Mouse (Mus musculus): ENCODE data around the gene Rnaset2b. TPM values are rescaled to one million over a fixed set of nuclear protein-coding genes. Genes with fewer than 3 reads are reported as not detected.
"Not testable (repeated sequence)": the region's sequence is repeated elsewhere in the genome, so short reads cannot be mapped to it uniquely, and the experiment has no call there.

Gene Rnaset2b
- 185 and 192 TPM in 2 replicates for polyA plus RNA-seq (2015; fragmentation: Nextera tagmentation; extraction: Ambion mirVana)

DNA sequence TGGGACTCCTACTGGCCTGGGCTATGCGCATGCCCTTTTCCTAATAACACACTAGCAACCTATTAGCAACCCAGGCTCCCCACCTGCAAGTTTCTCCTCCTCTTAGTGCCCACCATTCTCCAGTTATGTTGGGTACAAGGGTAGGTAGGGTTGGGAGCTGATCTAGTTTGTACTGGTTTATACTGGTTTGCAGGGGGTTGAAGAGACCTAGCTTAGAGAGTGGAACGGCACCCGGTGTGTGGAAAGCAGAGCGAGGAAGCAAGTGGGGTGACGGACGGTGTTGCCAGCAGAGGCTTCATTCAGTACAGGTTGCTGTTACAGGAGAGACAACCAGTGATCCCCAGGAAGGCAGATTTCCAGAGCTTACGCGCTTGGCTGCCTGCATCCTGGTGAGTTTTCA lies at the start of gene Rnaset2b:
TSS of gene Rnaset2b (plus strand) at position 301 of the 400 bp plus-strand sequence.
- not testable (repeated sequence) for H3K27me3 ChIP-seq; H3K4me3 ChIP-seq; H3K9ac ChIP-seq; H3K36me3 ChIP-seq; H3K9me3 ChIP-seq; H3K27ac ChIP-seq; H3K4me2 ChIP-seq (replicated peaks); H3K4me1 ChIP-seq; ATAC-seq (ENCODE audit: low FRiP score, low read depth)
- WGBS, result 90% methylated on average over 1 of the region's 8 CpGs

DNA sequence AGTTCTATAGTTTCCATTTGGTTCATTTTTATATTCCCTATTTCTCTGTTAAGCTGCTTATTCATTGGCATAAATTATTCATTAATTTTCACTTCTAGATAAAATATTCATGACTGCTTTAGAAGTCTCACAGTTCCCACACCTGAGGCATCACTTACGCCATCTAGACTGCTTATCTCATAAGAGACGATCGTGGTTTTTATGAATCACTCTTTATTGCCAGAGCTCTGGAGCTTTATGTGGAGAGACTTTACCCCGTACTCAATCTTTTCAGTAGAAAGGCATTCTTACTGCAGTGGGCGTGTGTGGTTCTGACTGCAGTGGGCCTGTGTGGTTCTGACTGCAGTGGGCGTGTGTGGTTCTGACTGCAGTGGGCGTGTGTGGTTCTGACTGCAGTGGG lies 38.8 kb upstream of the Rnaset2b start:
- not testable (repeated sequence) for H3K4me1 ChIP-seq; H3K9ac ChIP-seq; H3K36me3 ChIP-seq; ATAC-seq (ENCODE audit: low FRiP score, low read depth); H3K27me3 ChIP-seq; H3K4me2 ChIP-seq (replicated peaks); H3K27ac ChIP-seq; H3K4me3 ChIP-seq; H3K9me3 ChIP-seq
- WGBS, result 94% methylated on average over 7 of the region's 7 CpGs

DNA sequence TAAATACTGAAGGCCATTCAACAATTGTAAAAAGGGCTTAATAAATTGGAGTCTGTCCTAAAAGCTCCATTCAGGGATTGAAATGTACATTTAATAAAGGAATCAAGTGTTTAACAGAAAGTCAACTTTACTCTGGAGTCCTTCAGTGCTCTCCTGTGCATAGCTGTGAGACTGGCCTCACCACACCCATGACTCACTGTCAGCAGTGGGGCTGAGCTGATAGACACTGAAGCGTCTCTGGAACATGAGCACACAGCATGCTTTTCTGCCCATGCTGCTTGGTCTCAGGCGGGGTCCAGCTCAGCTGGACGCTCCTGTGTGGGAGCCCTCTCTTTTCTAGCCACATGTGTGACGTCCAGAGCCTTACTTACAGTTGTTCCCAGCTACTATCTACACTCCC lies 27.9 kb upstream of the Rnaset2b start:
- ATAC-seq (ENCODE audit: low FRiP score, low read depth); H3K27me3 ChIP-seq; H3K4me2 ChIP-seq (replicated peaks); H3K4me1 ChIP-seq; H3K36me3 ChIP-seq; H3K9ac ChIP-seq; H3K4me3 ChIP-seq; H3K27ac ChIP-seq; H3K9me3 ChIP-seq: not testable (repeated sequence)
- WGBS, result no CpG with 5 or more reads among the region's 4 CpGs

DNA sequence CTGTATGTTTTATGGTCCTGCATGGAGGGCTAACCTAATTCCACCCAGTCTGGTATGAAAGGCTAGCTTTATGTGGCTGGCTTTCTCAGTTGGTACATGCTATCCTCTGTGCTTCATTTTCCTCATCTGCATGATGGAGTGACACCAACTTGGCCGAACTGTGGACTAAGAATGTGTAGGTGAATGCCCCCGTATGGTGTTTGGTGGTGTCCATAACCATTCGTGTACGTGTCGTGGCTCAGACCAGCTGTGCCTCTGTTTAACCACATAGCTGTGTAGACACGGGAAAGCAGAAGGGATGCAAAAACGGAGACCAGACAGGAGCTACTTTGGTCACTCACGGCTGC lies 22.8 kb upstream of the Rnaset2b start:
- not testable (repeated sequence) for H3K36me3 ChIP-seq; H3K9me3 ChIP-seq; ATAC-seq (ENCODE audit: low FRiP score, low read depth); H3K27ac ChIP-seq; H3K27me3 ChIP-seq; H3K4me1 ChIP-seq
- Histone ChIP-seq H3K9ac (peak overlapping the region; percentile 63; the same call in 1 of the 2 replicates), H3K4me3 (peak overlapping the region; percentile 56), H3K4me2 (replicated peaks) (peak overlapping the region; percentile 63)
- 17% methylated on average over 1 of the region's 8 CpGs for WGBS

DNA sequence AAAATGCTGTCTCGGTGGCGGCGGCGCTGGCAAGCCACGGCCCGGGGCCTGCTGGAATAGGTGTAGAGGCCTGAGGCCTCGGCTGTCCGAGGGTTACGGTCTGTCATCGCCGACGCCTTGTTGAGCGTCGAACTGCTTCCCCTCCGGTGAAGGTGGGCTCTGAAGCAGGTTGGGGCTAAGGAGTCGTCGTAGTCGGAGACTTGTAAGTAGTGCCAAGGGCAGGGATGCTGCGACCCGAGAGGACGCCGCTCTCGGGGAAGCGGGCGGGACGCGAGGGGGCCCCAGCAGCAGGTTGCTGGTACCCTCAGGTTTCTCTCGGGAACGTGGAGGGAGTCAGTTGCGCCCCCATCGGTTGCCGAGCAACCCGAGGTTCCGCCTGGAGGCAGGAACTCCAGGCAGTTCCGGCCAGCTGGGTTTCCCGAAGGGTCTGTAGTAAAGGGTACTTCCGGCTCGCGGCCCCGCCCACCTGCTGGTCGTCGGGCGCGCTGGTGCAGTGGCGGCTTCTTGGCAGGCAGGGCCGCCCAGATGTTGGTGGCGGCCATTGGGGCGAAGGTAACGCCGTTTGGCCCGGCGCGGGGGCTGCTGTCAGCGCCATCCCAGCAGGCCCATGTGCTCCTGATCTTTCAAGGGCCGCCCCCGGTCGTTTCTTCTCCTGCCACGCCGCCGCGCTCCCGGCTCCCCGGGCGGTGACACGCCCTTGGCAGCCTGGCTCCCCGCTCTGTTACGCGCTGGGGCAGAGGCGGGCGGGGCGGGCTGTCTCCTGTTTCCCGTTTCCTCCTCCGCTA lies 22.3 kb upstream of the Rnaset2b start, which contains the start of gene Rsph3b:
TSS of gene Rsph3b (minus strand) at position 699 of the 785 bp plus-strand sequence.
- H3K9ac ChIP-seq, result peak within 1 kb of the TSS; percentile 63
- H3K4me3 ChIP-seq, result peak within 1 kb of the TSS; percentile 56
- peak; percentile 98 for ATAC-seq (ENCODE audit: low FRiP score, low read depth)
- not testable (repeated sequence) for H3K9me3 ChIP-seq, H3K36me3 ChIP-seq, H3K27me3 ChIP-seq, H3K4me1 ChIP-seq
- peak within 1 kb of the TSS; percentile 63 for H3K4me2 ChIP-seq (replicated peaks)
- under 1% methylated on average over 68 of the region's 73 CpGs for WGBS
- peak within 1 kb of the TSS; percentile 90 for H3K27ac ChIP-seq

DNA sequence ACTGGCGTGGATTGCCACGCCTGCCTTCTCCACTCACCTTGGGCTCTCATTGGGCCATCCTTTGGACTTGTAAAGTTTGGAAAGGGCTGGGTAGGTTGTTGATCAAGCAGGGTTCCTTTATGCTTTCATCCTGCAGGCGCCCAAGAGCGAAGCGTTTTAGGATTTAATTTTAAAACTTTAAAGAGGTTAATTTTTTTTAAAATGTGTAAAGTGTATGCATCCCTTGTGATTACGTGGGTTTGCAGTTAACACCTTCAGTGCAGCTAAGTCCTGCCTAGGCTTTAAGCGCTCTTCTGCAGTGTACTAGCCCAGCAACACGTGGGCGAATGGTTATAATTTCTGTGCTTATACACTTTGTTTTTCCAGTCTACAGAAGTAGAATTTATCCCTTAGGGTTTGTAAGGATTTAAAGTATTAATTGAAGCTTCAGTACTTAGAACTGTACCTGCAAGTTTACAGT lies 21.6 kb upstream of the Rnaset2b start:
- peak; percentile 25; the same call in 1 of the 2 replicates for ATAC-seq (ENCODE audit: low FRiP score, low read depth)
- not testable (repeated sequence) for H3K4me1 ChIP-seq, H3K27me3 ChIP-seq, H3K36me3 ChIP-seq, H3K9me3 ChIP-seq
- Histone ChIP-seq H3K9ac (peak overlapping the region; percentile 63), H3K4me2 (replicated peaks) (peak overlapping the region; percentile 63), H3K4me3 (peak overlapping the region; percentile 56), H3K27ac (peak overlapping the region; percentile 90; the same call in 1 of the 2 replicates)
- 6% methylated on average over 9 of the region's 9 CpGs for WGBS

DNA sequence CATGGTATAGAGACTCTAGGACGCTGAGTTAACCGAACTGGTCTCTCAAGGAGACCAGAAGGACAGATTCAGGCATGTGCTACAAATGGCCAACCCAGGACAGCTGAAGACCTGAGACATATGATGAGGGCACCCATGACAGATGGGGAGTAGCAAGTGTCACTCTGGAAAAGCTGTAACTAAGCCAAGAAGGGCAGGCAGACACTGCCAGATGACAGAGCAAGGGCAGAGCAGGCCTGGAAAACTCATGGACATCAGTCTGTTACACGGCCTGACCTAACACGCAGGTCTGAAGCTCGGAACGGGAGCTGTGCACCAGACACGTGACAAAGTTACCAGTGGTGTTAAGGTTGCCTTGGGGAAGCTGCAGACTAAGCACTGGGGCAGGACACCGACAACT lies 11.6 kb upstream of the Rnaset2b start:
- 89% methylated on average over 7 of the region's 8 CpGs for WGBS
- H3K4me3 ChIP-seq; H3K9me3 ChIP-seq; H3K27ac ChIP-seq; H3K4me1 ChIP-seq; H3K27me3 ChIP-seq; H3K9ac ChIP-seq; H3K4me2 ChIP-seq (replicated peaks); H3K36me3 ChIP-seq; ATAC-seq (ENCODE audit: low FRiP score, low read depth): not testable (repeated sequence)

DNA sequence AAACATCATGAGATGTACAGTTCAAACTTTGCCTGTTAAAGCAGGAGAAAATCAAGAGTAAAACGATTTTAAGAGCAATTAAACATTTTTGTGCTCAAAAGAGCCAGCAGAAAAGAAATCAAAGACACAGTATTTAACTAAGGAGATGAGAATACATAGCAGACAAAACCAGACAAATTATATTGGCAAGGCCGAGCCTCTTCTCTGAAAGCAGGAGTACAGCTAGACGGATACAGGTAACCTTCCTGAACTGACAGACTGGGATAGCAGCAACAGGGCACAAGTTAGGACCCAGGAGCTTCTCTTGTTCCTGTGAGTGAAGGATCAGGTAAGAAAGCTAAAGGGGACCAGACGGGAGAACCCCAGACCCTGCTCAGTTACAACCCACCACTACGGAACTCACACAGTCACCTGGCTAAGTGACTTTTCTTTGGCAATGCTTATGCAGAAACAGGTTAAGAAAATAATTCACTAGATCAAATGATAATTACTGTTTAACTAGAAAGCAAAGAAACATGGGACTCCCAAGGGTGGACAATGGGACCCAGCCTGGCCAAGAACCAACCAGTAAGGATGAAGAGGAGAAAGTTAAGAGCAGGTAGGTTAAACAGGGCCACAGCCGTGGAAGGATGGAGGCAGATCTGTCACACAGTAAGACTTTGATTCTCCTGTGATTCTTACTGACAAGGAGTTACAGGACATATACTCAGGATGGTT lies 10.7 kb upstream of the Rnaset2b start:
- not testable (repeated sequence) for H3K27ac ChIP-seq; H3K27me3 ChIP-seq; H3K9me3 ChIP-seq; ATAC-seq (ENCODE audit: low FRiP score, low read depth); H3K36me3 ChIP-seq; H3K4me1 ChIP-seq; H3K9ac ChIP-seq
- 57% methylated on average over 5 of the region's 6 CpGs for WGBS
- Histone ChIP-seq H3K4me3 (peak overlapping the region; percentile 52), H3K4me2 (replicated peaks) (peak overlapping the region; percentile 58)

DNA sequence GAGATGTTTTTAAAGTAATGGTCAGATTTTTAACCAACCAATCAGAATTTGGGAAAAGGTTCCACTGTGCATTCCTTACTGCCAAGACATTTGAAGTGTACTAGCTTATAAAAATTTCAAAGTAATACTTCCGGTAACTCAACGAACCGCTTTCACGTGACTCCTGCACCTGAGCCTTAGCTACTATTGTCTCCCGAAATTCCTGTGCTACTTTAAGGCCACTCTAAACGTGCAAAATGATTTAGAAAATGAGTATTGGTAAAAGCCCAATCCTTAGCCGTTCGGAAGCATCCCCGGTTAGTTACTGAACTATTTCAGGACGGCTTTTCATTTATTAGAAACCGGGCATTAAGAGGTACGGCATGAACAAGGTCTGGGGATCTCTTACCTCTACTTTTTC lies 10.1 kb upstream of the Rnaset2b start:
- not testable (repeated sequence) for H3K27me3 ChIP-seq; ATAC-seq (ENCODE audit: low FRiP score, low read depth); H3K36me3 ChIP-seq; H3K9me3 ChIP-seq; H3K27ac ChIP-seq; H3K4me1 ChIP-seq
- WGBS, result under 1% methylated on average over 12 of the region's 12 CpGs
- Histone ChIP-seq H3K9ac (peak overlapping the region; percentile 69; the same call in 1 of the 2 replicates), H3K4me2 (replicated peaks) (peak overlapping the region; percentile 58), H3K4me3 (peak overlapping the region; percentile 52)

DNA sequence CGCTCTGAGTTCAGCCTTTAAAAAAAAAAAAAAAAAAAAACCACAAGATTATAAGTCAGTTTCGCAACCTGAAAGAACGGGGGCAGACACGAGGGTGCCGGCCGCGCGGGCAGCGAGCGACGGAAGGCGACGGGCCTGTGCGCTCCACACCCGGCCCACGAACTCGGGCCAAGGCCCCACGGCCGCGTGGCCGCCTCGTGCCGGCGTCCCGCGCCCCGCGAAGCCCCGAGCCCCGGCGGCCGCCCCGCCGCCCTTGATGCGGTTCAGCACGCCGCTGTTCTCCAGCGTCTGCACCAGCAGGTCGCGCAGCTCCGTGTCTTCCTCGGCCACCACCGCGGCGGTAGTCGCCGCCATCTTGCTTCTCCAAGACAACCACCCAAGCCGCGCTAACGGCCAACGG lies 9.7 kb upstream of the Rnaset2b start, which contains the start of gene Tagap1:
TSS of gene Tagap1 (minus strand) at position 381 of the 400 bp plus-strand sequence.
- Histone ChIP-seq H3K9ac (peak within 1 kb of the TSS; percentile 69), H3K4me2 (replicated peaks) (peak within 1 kb of the TSS; percentile 58), H3K4me3 (peak within 1 kb of the TSS; percentile 52), H3K27ac (peak within 1 kb of the TSS; percentile 67; the same call in 1 of the 2 replicates)
- not testable (repeated sequence) for H3K4me1 ChIP-seq, H3K9me3 ChIP-seq, H3K36me3 ChIP-seq, H3K27me3 ChIP-seq
- peak; percentile 37 for ATAC-seq (ENCODE audit: low FRiP score, low read depth)
- under 1% methylated on average over 45 of the region's 51 CpGs for WGBS

DNA sequence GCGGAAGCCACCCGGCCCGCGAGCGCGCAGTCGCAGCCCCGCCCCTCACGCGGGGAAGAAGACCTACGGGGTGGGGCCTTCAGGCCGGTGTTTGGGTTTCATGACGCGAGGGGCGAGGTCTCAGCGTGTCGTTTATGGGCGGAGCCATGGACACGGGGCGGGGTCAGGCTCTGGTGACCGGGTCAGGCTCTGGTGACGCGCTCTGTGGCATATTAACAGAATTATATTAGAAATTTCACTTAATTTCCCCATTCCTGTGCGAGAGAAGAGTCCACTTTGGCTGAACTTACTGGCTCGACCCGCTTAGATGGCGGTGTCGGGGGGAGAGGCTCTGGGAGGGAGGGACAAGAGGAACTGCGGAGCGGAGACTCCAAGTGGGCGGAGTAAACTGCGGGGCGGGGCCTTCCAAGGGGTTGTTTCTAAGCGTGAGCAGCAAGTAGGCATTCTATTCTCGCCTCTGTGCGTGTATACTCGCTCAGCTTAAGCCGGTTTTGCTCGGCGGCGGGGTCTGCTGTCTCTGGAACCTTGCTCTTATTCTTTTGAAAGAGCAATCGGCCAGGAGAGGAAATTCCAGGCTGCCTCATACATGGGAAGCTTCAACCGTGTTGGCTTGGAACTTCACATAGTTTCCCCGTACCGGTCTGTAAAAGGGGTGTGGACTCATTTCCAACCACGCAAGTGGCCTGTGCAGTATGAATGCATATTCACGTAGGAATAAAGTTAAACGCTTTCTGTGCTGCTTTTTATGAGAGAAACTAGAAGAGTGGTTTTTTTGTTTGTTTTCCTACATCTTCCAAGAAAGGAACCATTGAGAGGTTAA lies 9.0 kb upstream of the Rnaset2b start:
- Histone ChIP-seq H3K4me2 (replicated peaks) (peak overlapping the region; percentile 54), H3K4me3 (peak overlapping the region; percentile 31)
- peak; percentile 98 for ATAC-seq (ENCODE audit: low FRiP score, low read depth)
- H3K9me3 ChIP-seq, H3K9ac ChIP-seq, H3K27ac ChIP-seq, H3K27me3 ChIP-seq, H3K4me1 ChIP-seq, H3K36me3 ChIP-seq: not testable (repeated sequence)
- under 1% methylated on average over 22 of the region's 48 CpGs for WGBS

DNA sequence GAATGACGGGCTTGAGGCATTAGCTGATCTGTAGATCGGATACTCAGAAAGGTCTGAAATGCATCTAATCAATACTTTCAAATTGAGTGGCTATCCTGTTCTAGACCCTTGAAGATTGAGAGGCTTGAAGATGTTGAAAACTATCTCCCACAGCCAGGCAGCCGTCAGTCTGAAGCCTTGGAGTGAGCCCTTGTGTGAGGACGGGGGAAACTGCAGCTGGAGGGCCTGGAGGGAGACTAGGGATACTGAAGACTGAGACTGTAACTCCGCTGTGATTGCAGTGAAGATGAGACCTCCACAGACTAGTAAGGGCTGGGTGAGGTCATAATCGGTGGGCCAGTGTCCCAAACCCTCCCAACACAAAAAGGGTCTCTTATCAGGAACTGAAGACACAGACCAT lies 8.1 kb upstream of the Rnaset2b start:
- H3K4me2 ChIP-seq (replicated peaks); H3K4me1 ChIP-seq; H3K36me3 ChIP-seq; H3K4me3 ChIP-seq; H3K9me3 ChIP-seq; H3K27me3 ChIP-seq; ATAC-seq (ENCODE audit: low FRiP score, low read depth); H3K27ac ChIP-seq; H3K9ac ChIP-seq: not testable (repeated sequence)
- 86% methylated on average over 4 of the region's 6 CpGs for WGBS

Data from limb, embryonic 13.5 days (tissue).